Mouse (Mus musculus): ENCODE results near the gene Pla2g4e. TPM values are rescaled to one million over a fixed set of nuclear protein-coding genes. Genes with fewer than 3 reads are reported as not detected.

Gene Pla2g4e
- polyA plus RNA-seq, 1 experiment from 2014 or later: 0.49 TPM

- no peak overlapping the region for H3K27ac ChIP-seq (ENCODE audit: low read depth, low read length)
Measured at GRCm38 (mm10) chr2:120122983-120123382, 122.2 kb downstream of the Pla2g4e start.

DNA sequence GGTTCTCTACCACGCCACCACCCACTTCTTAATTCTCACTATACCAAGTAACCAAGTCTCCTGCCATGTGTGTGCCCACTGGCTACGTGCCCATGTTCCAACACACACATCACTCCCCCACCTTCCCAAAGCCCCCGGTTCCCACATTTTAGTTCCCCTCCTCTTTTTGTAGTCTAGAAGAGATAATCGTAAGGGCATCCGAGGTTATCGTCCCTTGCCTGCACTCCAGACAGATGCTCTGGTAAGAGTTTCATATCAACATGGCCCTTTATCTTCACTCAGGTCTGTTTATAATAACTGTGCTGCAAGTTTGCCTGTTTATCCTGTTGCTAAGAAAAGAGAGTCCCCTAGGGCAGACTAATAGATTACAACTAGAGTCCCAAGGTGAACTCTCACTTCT is 127.8 kb downstream of the Pla2g4e start:
- Histone ChIP-seq H3K36me3 (ENCODE audit: control insufficient read depth, insufficient read depth, low read length) (peaks cover 2% of the 10 kb centered on the region; the same call in 1 of the 2 replicates), H3K9ac (ENCODE audit: low read depth, low read length) (no peak overlapping the region), H3K27me3 (ENCODE audit: control insufficient read depth, insufficient read depth, low read length) (no peaks in the 10 kb centered on the region), H3K9me3 (replicated peaks; ENCODE audit: control insufficient read depth, low read length) (no peaks in the 10 kb centered on the region), H3K4me1 (ENCODE audit: control insufficient read depth, insufficient read depth, low read length) (peaks cover 30% of the 10 kb centered on the region), H3K27ac (ENCODE audit: low read depth, low read length) (no peak overlapping the region), H3K4me3 (ENCODE audit: low read depth, low read length) (no peak overlapping the region), H3K4me2 (no peak overlapping the region)
- 71% methylated on average over 6 of the region's 6 CpGs for WGBS (ENCODE audit: insufficient replicate concordance)
- no peak for ATAC-seq (replicated peaks; ENCODE audit: insufficient number of reproducible peaks, low FRiP score, low TSS enrichment)

More at GRCm38 (mm10) chr2:120122983-120123382, 122.2 kb downstream of the Pla2g4e start:
- Histone ChIP-seq H3K9ac (ENCODE audit: low read depth, low read length) (no peak overlapping the region), H3K4me1 (ENCODE audit: control insufficient read depth, insufficient read depth, low read length) (peaks cover 38% of the 10 kb centered on the region), H3K27me3 (ENCODE audit: control insufficient read depth, insufficient read depth, low read length) (no peaks in the 10 kb centered on the region), H3K4me3 (ENCODE audit: low read depth, low read length) (no peak overlapping the region), H3K4me2 (no peak overlapping the region), H3K36me3 (ENCODE audit: control insufficient read depth, insufficient read depth, low read length) (no peaks in the 10 kb centered on the region), H3K9me3 (replicated peaks; ENCODE audit: control insufficient read depth, low read length) (no peaks in the 10 kb centered on the region)
- no peak for ATAC-seq (replicated peaks; ENCODE audit: insufficient number of reproducible peaks, low FRiP score, low TSS enrichment)
- WGBS (ENCODE audit: insufficient replicate concordance): 81% methylated on average over 6 of the region's 6 CpGs

Other genes starting within 250 kb of the Pla2g4e start
- 12.7 and 16.0 TPM in 2 replicates for gene Jmjd7, start 217.9 kb downstream of the Pla2g4e start, polyA plus RNA-seq (2014; fragmentation: Nextera tagmentation; extraction: Ambion mirVana)
- gene Gm28042, start 217.8 kb downstream of the Pla2g4e start, polyA plus RNA-seq (2014; fragmentation: Nextera tagmentation; extraction: Ambion mirVana): 0.92 and 1.8 TPM in 2 replicates
- gene Pla2g4b, start 211.9 kb downstream of the Pla2g4e start, polyA plus RNA-seq (2014; fragmentation: Nextera tagmentation; extraction: Ambion mirVana): 1.2 and 2.3 TPM in 2 replicates
- gene Ehd4, start 90.7 kb downstream of the Pla2g4e start, polyA plus RNA-seq (2014; fragmentation: Nextera tagmentation; extraction: Ambion mirVana): 97.3 and 113 TPM in 2 replicates
- gene Pla2g4d, start 43.9 kb upstream of the Pla2g4e start, polyA plus RNA-seq (2014; fragmentation: Nextera tagmentation; extraction: Ambion mirVana): not detected in 2 replicates
- gene Pla2g4f, start 68.8 kb upstream of the Pla2g4e start, polyA plus RNA-seq (2014; fragmentation: Nextera tagmentation; extraction: Ambion mirVana): not detected in 2 replicates
- gene Vps39, start 107.8 kb upstream of the Pla2g4e start, polyA plus RNA-seq (2014; fragmentation: Nextera tagmentation; extraction: Ambion mirVana): 19.1 and 21.6 TPM in 2 replicates
- 7.0 and 9.0 TPM in 2 replicates for gene Ganc, start 158.6 kb upstream of the Pla2g4e start, polyA plus RNA-seq (2014; fragmentation: Nextera tagmentation; extraction: Ambion mirVana)
- 4.5 and 9.6 TPM in 2 replicates for gene Tmem87a, start 158.8 kb upstream of the Pla2g4e start, polyA plus RNA-seq (2014; fragmentation: Nextera tagmentation; extraction: Ambion mirVana)
- 5.2 and 7.0 TPM in 2 replicates for gene Capn3, start 210.7 kb upstream of the Pla2g4e start, polyA plus RNA-seq (2014; fragmentation: Nextera tagmentation; extraction: Ambion mirVana)

All from heart, embryonic 11.5 days (tissue).